Mouse (Mus musculus) liver, embryonic 13.5 days (tissue): ENCODE data around the gene Crtap. TPM values are rescaled to one million over a fixed set of nuclear protein-coding genes. Genes with fewer than 3 reads are reported as not detected.

ENCODE experiments used
- ATAC-seq: fragments of 200-750 bp; cut with Nextera tagmentation; 2 replicates; pipeline ENCODE4 v1.8.0; 2017; ENCODE audit warnings: low read depth, mild to moderate bottlenecking, moderate number of reproducible peaks, moderate library complexity
- DNase-seq: peaks from one replicate; pipeline ENCODE4 v3.0.0; 2022
- H3K27ac ChIP-seq: fragments of 300-500 bp; sonication (generic); 2 replicates; pipeline ENCODE4 v1.5.1; 2015; ENCODE audit warnings: moderate library complexity, mild to moderate bottlenecking, inconsistent platforms
- H3K27me3 ChIP-seq: fragments of 300-500 bp; sonication (generic); 2 replicates; pipeline ENCODE4 v1.6.1; 2015; ENCODE audit warnings: mild to moderate bottlenecking, inconsistent platforms
- H3K36me3 ChIP-seq: fragments of 300-500 bp; sonication (generic); 2 replicates; pipeline ENCODE4 v1.6.1; 2015; ENCODE audit warnings: mild to moderate bottlenecking, inconsistent platforms
- H3K4me1 ChIP-seq: fragments of 300-500 bp; sonication (generic); replicated peaks from 2 replicates; pipeline ENCODE4 v1.6.1; 2015; ENCODE audit warnings: inconsistent platforms
- H3K4me2 ChIP-seq: fragments of 300-500 bp; sonication (generic); 2 replicates; pipeline ENCODE4 v1.6.1; 2015; ENCODE audit warnings: inconsistent platforms, mild to moderate bottlenecking, moderate library complexity
- H3K4me3 ChIP-seq: fragments of 300-500 bp; sonication (generic); replicated peaks from 2 replicates; pipeline ENCODE4 v1.5.1; 2015; ENCODE audit warnings: mild to moderate bottlenecking, inconsistent platforms
- H3K9ac ChIP-seq: fragments of 300-500 bp; sonication (generic); 2 replicates; pipeline ENCODE4 v1.6.1; 2015; ENCODE audit warnings: mild to moderate bottlenecking, inconsistent platforms
- H3K9me3 ChIP-seq: fragments of 300-500 bp; sonication (generic); replicated peaks from 2 replicates; pipeline ENCODE4 v1.6.1; 2016; ENCODE audit warnings: inconsistent platforms
- WGBS: fragments of 180-500 bp; shearing (Covaris S2); methylation state at CpG from one replicate; pipeline ENCODE4 v1.1.7; 2015; ENCODE audit not compliant: insufficient replicate concordance; 5-methylcytosine and 5-hydroxymethylcytosine counted together
- polyA plus RNA-seq: library from polyadenylated mRNA; unstranded; fragments of >200 nt; fragmentation: Nextera tagmentation; extraction: Ambion mirVana; gene quantifications from 2 replicates; pipeline ENCODE4 v1.2.1, GENCODE M21; 2015

Crtap gene
- polyA plus RNA-seq, 1 experiment from 2014 or later: 22.5 TPM

DNA sequence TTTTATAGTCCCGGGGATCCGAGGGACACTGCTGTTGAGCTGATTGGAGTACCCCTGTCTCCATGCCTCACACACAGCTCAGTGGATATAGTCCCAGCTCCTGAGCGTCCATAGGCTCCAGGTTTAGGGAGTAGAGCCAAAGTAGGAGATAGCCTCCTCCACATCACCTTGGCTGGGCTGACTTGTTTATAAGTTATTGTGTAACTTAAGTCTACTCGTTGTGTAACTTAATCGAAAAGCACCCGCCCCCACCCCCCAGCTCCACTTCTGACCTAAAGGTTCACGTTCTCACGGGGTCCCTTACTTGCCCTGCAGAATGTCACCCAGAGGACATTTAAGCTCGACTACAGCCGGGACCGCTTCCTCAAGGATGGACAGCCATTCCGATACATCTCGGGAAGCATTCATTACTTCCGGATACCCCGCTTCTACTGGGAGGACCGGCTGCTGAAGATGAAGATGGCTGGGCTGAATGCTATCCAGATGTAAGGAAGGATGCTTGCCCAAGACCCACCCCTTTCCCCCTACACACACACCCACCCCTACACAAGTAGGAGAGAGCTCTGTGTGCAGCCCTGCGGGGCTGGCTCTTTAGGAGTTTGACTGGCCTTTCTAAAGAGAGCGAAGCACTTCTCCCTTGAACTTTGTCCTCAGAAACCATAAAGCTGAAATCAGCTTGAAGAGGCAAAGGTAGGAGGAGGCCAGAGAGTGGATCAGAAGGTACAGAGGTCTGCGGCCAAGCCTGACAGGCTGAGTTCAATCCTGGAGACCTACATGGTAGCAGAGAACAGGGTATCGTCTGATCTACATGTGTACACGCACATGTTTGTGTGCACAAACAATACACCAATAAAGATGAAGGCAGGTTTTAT lies 26.4 kb upstream of the Crtap start:
- WGBS: 79% methylated on average over 21 of the region's 21 CpGs
- H3K4me1 ChIP-seq: peaks cover 6% of the 10 kb centered on the region; the same call in 1 of the 2 replicates
- H3K27me3 ChIP-seq: no peaks in the 10 kb centered on the region
- H3K27ac ChIP-seq: no peak overlapping the region
- no peak overlapping the region for H3K4me3 ChIP-seq
- H3K9me3 ChIP-seq: 0 out of 2 replicates have a peak, but pooled peaks cover 3% of the 10 kb centered on the region
- H3K36me3 ChIP-seq: peaks cover 14% of the 10 kb centered on the region
- ATAC-seq (0 out of 2 replicates have a peak, but pooled peaks have one; percentile 9), DNase-seq (no peak)
- H3K4me2 ChIP-seq: no peak overlapping the region
- no peak overlapping the region for H3K9ac ChIP-seq

DNA sequence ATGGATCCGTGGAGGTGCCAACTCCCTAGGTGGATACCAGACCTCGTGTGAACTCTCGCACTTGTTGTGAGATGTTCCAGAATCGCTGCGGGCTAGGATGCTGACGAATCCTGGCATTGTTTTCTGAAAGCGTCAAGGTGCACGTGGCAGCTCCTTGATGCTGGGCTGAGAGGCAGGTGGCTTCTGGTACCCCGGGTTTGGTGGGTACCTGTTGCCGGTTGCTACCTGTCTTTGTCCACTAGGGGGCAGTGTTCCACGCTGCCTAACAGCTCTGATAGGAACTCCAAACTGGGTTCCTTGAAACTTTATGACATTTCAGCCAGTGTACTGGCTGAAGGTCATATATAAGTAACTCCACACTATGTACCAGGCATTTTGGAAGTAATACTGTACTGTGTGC lies 25.2 kb upstream of the Crtap start:
- no peak overlapping the region for H3K27ac ChIP-seq
- no peak for DNase-seq
- H3K27me3 ChIP-seq: no peaks in the 10 kb centered on the region
- H3K9me3 ChIP-seq: 0 out of 2 replicates have a peak, but pooled peaks cover 6% of the 10 kb centered on the region
- peaks cover 6% of the 10 kb centered on the region; the same call in 1 of the 2 replicates for H3K4me1 ChIP-seq
- 24% methylated on average over 11 of the region's 11 CpGs for WGBS
- no peak overlapping the region for H3K9ac ChIP-seq
- ATAC-seq: 0 out of 2 replicates have a peak, but pooled peaks have one; percentile 10
- H3K4me2 ChIP-seq: no peak overlapping the region
- peaks cover 23% of the 10 kb centered on the region for H3K36me3 ChIP-seq
- no peak overlapping the region for H3K4me3 ChIP-seq

DNA sequence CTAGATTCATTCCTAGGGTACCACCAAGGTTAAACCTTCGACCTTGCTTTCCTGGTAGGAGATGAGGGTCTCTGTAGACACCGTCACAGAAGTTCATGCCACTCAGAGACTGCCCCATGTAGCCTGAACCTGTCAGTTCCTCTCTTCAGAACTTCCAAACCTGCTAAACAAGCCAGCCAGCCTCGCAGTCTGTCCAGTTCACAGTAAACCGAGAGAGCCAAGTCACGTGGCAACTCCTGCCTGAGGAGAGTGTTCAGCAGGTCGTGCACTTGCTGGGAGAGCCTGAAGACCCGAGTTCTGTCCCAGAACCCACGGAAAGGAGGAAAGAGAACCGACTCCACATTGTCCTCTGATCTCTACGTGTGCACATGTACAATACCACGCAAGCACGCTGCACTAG lies 23.4 kb upstream of the Crtap start:
- ATAC-seq: no peak
- no peak overlapping the region for H3K4me2 ChIP-seq
- H3K9ac ChIP-seq: no peak overlapping the region
- H3K4me3 ChIP-seq: no peak overlapping the region
- 0 out of 2 replicates have a peak, but pooled peaks cover 6% of the 10 kb centered on the region for H3K9me3 ChIP-seq
- H3K27ac ChIP-seq: no peak overlapping the region
- H3K4me1 ChIP-seq: peaks cover 6% of the 10 kb centered on the region; the same call in 1 of the 2 replicates
- DNase-seq: no peak
- peaks cover 35% of the 10 kb centered on the region for H3K36me3 ChIP-seq
- no peaks in the 10 kb centered on the region for H3K27me3 ChIP-seq
- 77% methylated on average over 12 of the region's 12 CpGs for WGBS

DNA sequence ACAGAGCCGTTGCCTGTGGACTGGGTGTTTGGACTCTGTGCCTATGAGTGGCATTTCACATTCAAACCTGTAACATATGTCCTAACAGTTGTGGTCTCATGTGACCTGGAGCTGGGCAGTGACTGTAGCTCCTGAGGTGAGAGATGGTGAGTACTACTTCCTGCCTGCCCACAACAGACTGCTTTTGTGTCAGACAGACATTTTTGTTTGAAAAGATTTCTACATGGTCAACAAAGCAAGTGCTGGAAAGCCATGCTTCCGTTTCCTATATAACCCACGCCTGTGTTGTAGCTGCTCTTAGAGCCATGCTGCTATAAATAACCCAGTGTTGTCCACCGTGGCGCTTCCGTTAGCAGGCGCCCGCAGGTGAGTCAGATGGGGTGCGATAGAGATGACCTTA lies 21.9 kb upstream of the Crtap start:
- Histone ChIP-seq H3K36me3 (peaks cover 48% of the 10 kb centered on the region), H3K9me3 (0 out of 2 replicates have a peak, but pooled peaks cover 6% of the 10 kb centered on the region), H3K27ac (no peak overlapping the region), H3K27me3 (no peaks in the 10 kb centered on the region), H3K9ac (no peak overlapping the region), H3K4me3 (no peak overlapping the region), H3K4me1 (peaks cover 6% of the 10 kb centered on the region; the same call in 1 of the 2 replicates), H3K4me2 (no peak overlapping the region)
- no peak for ATAC-seq
- WGBS: 79% methylated on average over 9 of the region's 9 CpGs
- DNase-seq: no peak

DNA sequence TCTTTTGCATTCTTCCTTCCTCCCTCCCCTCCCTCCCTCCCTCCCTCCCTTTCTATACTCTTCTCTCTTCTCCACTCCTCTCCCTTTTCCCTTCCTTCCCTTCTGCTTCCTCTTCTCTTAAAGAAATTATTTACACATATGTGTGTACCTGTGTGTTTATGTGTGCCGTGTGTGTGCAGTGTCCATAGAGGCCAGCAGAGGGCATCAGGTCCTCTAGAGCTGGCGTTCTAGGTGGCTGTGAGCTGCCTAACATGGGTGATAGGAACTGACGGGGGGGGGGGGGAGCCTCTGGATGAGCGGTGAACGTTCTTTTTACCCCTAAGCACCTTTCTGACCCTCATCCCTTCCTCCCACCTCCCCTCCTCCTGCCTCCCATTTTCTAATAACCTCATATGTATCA lies 20.8 kb upstream of the Crtap start:
- no peak for DNase-seq
- H3K36me3 ChIP-seq: peaks cover 57% of the 10 kb centered on the region
- 0 out of 2 replicates have a peak, but pooled peaks cover 6% of the 10 kb centered on the region for H3K9me3 ChIP-seq
- peaks cover 6% of the 10 kb centered on the region; the same call in 1 of the 2 replicates for H3K4me1 ChIP-seq
- no peak overlapping the region for H3K4me2 ChIP-seq
- H3K27ac ChIP-seq: no peak overlapping the region
- H3K4me3 ChIP-seq: no peak overlapping the region
- 78% methylated on average over 5 of the region's 5 CpGs for WGBS
- H3K27me3 ChIP-seq: no peaks in the 10 kb centered on the region
- no peak overlapping the region for H3K9ac ChIP-seq
- no peak for ATAC-seq

DNA sequence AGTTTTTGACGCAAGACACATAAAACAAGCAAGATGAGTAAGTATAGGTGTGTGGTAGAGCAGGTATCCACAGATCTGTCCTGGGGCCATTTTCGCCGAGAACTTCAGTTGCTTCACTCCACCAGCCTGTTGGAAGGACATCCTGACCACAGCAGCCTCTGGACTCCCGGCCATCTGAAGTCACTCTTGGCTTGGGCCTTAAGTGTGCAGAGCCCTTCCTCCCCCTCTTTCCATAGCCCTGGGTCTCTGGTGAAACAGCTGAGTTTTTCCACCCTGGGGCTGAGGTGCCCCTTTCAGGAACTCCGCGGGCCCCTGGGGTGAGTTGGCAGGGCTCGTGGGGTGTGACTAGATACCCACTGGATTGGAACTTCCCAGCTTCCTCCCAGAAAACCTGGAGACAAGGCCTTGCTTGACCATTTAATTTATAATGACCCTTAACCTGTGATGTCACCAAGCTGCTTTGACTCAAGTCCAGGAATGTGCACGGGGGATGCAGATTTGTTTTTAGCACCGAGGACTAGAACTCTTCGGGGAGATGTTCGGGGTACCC lies 19.9 kb upstream of the Crtap start:
- 0 out of 2 replicates have a peak, but pooled peaks cover 6% of the 10 kb centered on the region for H3K9me3 ChIP-seq
- H3K27ac ChIP-seq: no peak overlapping the region
- DNase-seq (no peak), ATAC-seq (no peak)
- 88% methylated on average over 11 of the region's 11 CpGs for WGBS
- no peak overlapping the region for H3K4me2 ChIP-seq
- 0 out of 2 replicates have a peak, but pooled peaks cover 6% of the 10 kb centered on the region for H3K4me1 ChIP-seq
- no peaks in the 10 kb centered on the region for H3K27me3 ChIP-seq
- H3K36me3 ChIP-seq: peaks cover 66% of the 10 kb centered on the region
- H3K9ac ChIP-seq: no peak overlapping the region
- H3K4me3 ChIP-seq: no peak overlapping the region

DNA sequence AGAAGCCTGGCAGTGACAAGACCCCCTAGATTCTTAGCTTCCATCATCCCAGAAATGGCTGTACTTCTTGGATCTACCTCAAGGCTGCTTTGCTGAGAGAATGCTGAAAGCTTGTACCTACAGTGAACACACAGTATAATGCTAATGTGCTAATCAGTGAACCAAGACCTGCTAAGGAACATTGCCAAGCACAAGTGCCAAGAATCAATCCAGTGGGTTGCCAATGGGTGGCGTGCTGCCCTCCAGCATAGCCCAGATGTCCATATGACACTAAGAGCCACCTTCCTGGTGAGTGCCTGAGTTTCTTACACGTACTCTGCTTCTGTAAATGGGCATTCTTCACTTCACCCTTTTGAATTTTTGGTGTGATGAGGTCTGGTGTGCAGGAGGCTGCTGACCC lies 17.2 kb upstream of the Crtap start:
- peaks cover 82% of the 10 kb centered on the region for H3K36me3 ChIP-seq
- no peak for DNase-seq
- 72% methylated on average over 2 of the region's 2 CpGs for WGBS
- H3K4me1 ChIP-seq: 0 out of 2 replicates have a peak, but pooled peaks cover 3% of the 10 kb centered on the region
- no peak overlapping the region for H3K4me2 ChIP-seq
- ATAC-seq: no peak
- H3K9me3 ChIP-seq: 0 out of 2 replicates have a peak, but pooled peaks cover 6% of the 10 kb centered on the region
- H3K27me3 ChIP-seq: no peaks in the 10 kb centered on the region
- no peak overlapping the region for H3K9ac ChIP-seq
- no peak overlapping the region for H3K4me3 ChIP-seq
- no peak overlapping the region for H3K27ac ChIP-seq

DNA sequence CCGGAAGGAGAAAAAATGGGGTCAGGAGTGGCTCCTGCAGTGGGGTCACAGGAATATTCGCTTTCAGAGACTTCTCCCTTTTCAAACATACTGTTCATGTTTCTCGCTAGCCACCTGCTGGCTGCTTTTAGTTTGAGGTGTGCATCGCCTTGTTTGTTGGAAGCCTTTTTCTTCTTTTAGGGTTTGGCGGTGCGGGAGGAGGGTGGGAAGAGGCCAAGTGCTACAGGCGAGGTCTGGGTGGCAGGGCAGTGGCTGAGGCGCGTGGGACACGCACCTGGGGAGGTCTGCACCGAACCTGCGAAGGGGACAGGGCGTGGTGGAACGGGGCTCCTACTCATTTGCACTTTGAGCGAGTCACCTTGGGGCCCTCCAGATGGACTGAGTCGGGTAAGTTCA lies 11.2 kb upstream of the Crtap start:
- no peak for ATAC-seq
- peak overlapping the region; percentile 85 for H3K9ac ChIP-seq
- peak overlapping the region; percentile 91 for H3K4me2 ChIP-seq
- peaks cover 32% of the 10 kb centered on the region for H3K4me1 ChIP-seq
- no peaks in the 10 kb centered on the region for H3K27me3 ChIP-seq
- under 1% methylated on average over 16 of the region's 16 CpGs for WGBS
- peak overlapping the region; percentile 81 for H3K4me3 ChIP-seq
- H3K9me3 ChIP-seq: no peaks in the 10 kb centered on the region
- peak overlapping the region; percentile 81 for H3K27ac ChIP-seq
- peak; percentile 48 for DNase-seq
- peaks cover 28% of the 10 kb centered on the region for H3K36me3 ChIP-seq

DNA sequence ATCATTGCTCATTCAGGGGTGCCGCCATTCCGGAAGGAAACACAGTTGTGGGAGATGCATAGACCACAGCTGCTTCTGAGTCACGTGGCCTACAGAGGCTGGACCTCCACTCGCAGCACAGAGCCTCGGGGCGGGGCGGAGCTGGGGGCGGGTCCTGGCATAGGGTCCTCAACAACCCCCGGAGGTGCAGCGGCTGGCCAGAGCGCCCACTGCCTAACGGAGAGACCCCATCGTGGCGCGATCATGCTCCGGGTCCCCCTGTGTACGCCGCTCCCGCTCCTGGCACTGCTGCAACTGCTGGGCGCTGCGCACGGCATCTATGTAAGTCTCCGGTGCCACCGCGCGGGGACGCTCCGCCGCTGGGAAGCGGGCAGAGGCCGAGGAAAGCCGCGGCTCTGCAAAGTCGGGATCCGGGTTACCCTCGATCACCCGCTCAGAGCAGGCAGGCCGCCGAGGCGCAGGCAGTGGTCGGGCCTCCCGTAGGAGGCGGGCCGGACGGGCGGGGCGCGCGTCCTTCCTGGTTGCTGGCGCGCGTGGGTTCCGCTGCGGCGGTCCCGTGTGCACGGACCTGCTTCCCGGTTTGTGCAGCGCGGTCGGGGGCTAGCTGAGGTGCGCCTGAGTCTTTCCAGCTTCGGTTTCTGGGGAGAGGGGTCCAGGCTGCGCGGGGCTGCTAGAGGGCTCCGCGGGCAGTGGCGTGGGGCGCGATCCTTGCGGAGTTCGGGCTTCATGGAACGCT lies 10.6 kb upstream of the Crtap start, which contains the start of the genes Glb1 and Tmppe:
TSS of gene Glb1 (plus strand) at position 128 of the 736 bp plus-strand sequence.
TSS of gene Tmppe (plus strand) at position 157 of the 736 bp plus-strand sequence.
- H3K9me3 ChIP-seq: no peaks in the 10 kb centered on the region
- ATAC-seq (peak; percentile 89), DNase-seq (peak; percentile 78)
- peaks cover 32% of the 10 kb centered on the region for H3K4me1 ChIP-seq
- peak within 1 kb of the TSS; percentile 91 for H3K4me2 ChIP-seq
- peak within 1 kb of the TSS; percentile 85 for H3K9ac ChIP-seq
- peaks cover 23% of the 10 kb centered on the region for H3K36me3 ChIP-seq
- H3K27ac ChIP-seq: peak within 1 kb of the TSS; percentile 81
- under 1% methylated on average over 73 of the region's 73 CpGs for WGBS
- H3K27me3 ChIP-seq: no peaks in the 10 kb centered on the region
- peak within 1 kb of the TSS; percentile 81 for H3K4me3 ChIP-seq

DNA sequence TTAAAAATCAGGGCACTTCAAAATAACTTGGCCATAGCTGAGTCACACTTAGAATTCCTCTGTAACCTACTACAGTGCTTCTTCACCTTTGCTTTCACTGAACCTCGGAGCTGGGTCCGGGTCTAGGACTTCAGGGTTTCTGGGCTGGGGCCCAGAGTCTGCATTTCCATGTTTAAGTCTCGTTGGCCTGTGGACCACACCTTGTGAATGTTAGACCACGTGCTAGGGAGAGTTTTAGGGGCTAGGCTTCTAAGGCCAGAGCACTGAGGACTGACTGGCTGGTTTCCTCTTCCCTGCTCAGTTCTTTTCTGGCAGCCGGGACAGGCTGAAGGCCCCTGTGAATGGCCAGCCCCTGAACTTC lies 10.1 kb upstream of the Crtap start:
- H3K27me3 ChIP-seq: no peaks in the 10 kb centered on the region
- no peak for DNase-seq
- peaks cover 17% of the 10 kb centered on the region for H3K36me3 ChIP-seq
- H3K4me1 ChIP-seq: peaks cover 33% of the 10 kb centered on the region
- peak; percentile 36; the same call in 1 of the 2 replicates for ATAC-seq
- H3K9me3 ChIP-seq: no peaks in the 10 kb centered on the region
- H3K4me2 ChIP-seq: peak overlapping the region; percentile 91
- peak overlapping the region; percentile 85 for H3K9ac ChIP-seq
- H3K4me3 ChIP-seq: peak overlapping the region; percentile 81
- H3K27ac ChIP-seq: peak overlapping the region; percentile 6; the same call in 1 of the 2 replicates
- 15% methylated on average over 5 of the region's 5 CpGs for WGBS

DNA sequence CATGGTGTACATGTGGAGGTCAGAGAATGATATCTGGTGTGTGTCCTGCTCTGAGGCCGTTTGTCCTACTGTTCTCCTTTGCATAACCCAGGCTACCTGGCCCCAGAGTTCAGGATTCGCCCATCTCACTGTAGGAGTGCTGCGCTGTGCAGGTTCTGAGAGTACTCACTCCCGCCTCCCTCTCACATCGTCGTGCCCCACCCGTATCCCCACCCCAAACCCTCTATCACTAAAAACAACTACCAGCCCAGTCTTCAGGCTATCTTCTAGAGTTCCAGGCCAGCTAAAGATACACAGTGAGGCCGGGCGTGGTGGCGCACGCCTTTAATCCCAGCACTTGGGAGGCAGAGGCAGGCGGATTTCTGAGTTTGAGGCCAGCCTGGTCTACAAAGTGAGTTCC lies 9.2 kb upstream of the Crtap start:
- Histone ChIP-seq H3K4me2 (no peak overlapping the region), H3K4me1 (peaks cover 42% of the 10 kb centered on the region), H3K9me3 (no peaks in the 10 kb centered on the region), H3K36me3 (peaks cover 8% of the 10 kb centered on the region), H3K4me3 (no peak overlapping the region), H3K27ac (no peak overlapping the region), H3K27me3 (no peaks in the 10 kb centered on the region), H3K9ac (no peak overlapping the region)
- ATAC-seq (peak; percentile 76), DNase-seq (peak; percentile 50)
- WGBS: 47% methylated on average over 12 of the region's 12 CpGs
